Mouse (Mus musculus): Measurements from ENCODE around the gene Ttc7b. TPM values are rescaled to one million over a fixed set of nuclear protein-coding genes. Genes with fewer than 3 reads are reported as not detected.

Gene Ttc7b
- polyA plus RNA-seq, 1 experiment = 18.2 TPM

DNA sequence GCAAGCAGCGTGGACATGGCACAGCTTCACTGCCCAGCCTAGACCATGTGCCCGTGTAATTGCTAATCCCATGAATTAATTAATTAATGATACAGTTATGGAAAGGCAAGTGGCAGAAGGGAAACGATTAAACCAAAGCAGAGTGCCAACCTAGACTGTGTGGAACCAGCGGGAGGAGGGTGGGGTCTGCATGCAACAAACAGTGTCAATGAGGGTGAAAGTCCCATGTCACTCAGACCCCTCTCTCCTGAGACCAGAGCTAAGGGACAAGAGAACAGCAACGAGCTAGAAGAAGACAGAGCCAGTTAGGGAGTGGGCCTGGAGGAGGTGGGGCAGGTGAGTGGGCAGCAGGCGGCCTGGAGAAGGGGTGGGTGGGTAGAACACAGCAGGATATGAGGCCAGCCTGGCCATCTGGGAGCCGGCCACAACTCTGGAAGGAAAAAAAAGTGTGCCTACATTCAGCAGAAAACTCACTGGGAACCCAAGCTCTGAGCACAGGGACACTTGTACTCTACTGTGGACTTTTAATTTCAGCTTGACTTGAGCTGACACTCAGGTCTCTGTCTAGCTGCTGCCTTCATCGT lies 39.1 kb downstream of the Ttc7b start:
- H3K4me2 ChIP-seq (ENCODE audit: low read depth) = no peak overlapping the region
- no peak for TF ChIP-seq CEBPB (IDR thresholded peaks at IDR 0.05; ENCODE audit: insufficient read depth, poor library complexity, severe bottlenecking)
- TF ChIP-seq TCF12 (IDR thresholded peaks at IDR 0.05; ENCODE audit: insufficient read depth, poor library complexity, severe bottlenecking) = no peak
- no peak for TF ChIP-seq MYOG (IDR thresholded peaks at IDR 0.05; ENCODE audit: control insufficient read depth in 1 of 3, insufficient read depth in 1 of 3, insufficient read length in 2 of 3, low read depth in 2 of 3)
- TF ChIP-seq REST (IDR thresholded peaks at IDR 0.05; ENCODE audit: insufficient read depth, insufficient read length) = no peak
- TF ChIP-seq POLR2AphosphoS2 (IDR thresholded peaks at IDR 0.05; ENCODE audit: insufficient read length, low read depth) = no peak
- no peaks in the 10 kb centered on the region for H3K79me2 ChIP-seq (ENCODE audit: control insufficient read depth, insufficient read depth)
- no peak overlapping the region for H3ac ChIP-seq (ENCODE audit: control insufficient read depth, insufficient read length)
- no peaks in the 10 kb centered on the region for H3K27me3 ChIP-seq (ENCODE audit: control insufficient read depth, insufficient read depth, insufficient read length)
- H3K4me3 ChIP-seq = no peak overlapping the region
- H3K36me3 ChIP-seq (ENCODE audit: control insufficient read depth, insufficient read depth) = peaks cover 4% of the 10 kb centered on the region

DNA sequence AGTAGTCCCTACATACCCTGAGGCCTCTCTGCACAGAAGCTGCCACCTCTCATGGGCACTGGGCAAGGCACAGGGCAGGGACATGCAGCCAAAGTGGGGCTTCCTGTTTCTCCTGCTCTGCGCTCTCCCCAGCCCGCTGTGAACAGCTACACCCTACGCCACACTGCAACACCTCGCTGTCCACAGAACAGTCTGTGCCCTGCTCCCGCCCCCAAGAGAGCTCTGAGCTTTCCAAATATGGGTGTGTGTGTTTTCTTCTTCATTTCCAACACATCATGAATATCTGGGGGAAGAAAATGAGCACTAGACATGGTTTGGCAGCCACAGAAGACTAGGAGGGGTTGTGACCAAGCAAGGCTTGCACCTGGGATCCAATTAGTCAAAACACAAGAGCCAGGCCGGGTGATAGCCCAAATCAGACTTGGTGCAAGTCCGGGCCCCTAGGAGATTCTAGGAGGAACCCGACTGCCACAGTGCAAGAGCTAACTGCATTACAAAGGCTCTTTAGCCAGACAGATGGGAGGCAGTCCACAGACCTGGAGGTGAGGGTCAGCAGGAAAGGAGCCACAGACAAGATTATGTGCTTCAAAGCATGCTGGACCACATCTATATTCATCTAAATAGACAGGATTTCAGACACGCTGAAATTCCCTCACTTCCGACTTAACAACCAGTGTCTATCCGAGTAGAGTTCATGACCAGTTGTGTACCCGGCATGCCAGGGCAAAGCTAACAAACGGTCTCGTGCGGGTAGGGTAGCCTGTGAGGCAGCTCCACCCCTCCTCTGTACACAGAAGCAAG lies 39.8 kb downstream of the Ttc7b start:
- Histone ChIP-seq H3K4me2 (ENCODE audit: low read depth) (no peak overlapping the region), H3K36me3 (ENCODE audit: control insufficient read depth, insufficient read depth) (peaks cover 4% of the 10 kb centered on the region), H3K27me3 (ENCODE audit: control insufficient read depth, insufficient read depth, insufficient read length) (no peaks in the 10 kb centered on the region), H3K79me2 (ENCODE audit: control insufficient read depth, insufficient read depth) (no peaks in the 10 kb centered on the region), H3K4me3 (no peak overlapping the region), H3ac (ENCODE audit: control insufficient read depth, insufficient read length) (no peak overlapping the region)
- TF ChIP-seq TCF3 (IDR thresholded peaks at IDR 0.05; ENCODE audit: insufficient read length, low read depth) (no peak), POLR2A (IDR thresholded peaks at IDR 0.05; ENCODE audit: insufficient read length, low read depth) (no peak), REST (IDR thresholded peaks at IDR 0.05; ENCODE audit: insufficient read depth, insufficient read length) (no peak), TCF12 (IDR thresholded peaks at IDR 0.05; ENCODE audit: insufficient read depth, poor library complexity, severe bottlenecking) (no peak), SRF (IDR thresholded peaks at IDR 0.05; ENCODE audit: control insufficient read depth, insufficient read length, low read depth) (no peak), E2F4 (IDR thresholded peaks at IDR 0.05; ENCODE audit: insufficient read depth) (no peak), MAX (IDR thresholded peaks at IDR 0.05; ENCODE audit: low read depth) (no peak), POLR2AphosphoS2 (IDR thresholded peaks at IDR 0.05; ENCODE audit: insufficient read length, low read depth) (no peak), CEBPB (IDR thresholded peaks at IDR 0.05; ENCODE audit: insufficient read depth, poor library complexity, severe bottlenecking) (no peak), MYOG (IDR thresholded peaks at IDR 0.05; ENCODE audit: control insufficient read depth in 1 of 3, insufficient read depth in 1 of 3, insufficient read length in 2 of 3, low read depth in 2 of 3) (no peak), USF1 (IDR thresholded peaks at IDR 0.05; ENCODE audit: low read depth) (no peak), MYOD1 (IDR thresholded peaks at IDR 0.05; ENCODE audit: control insufficient read depth in 1 of 3, insufficient read length in 2 of 3, low read depth in 2 of 3) (no peak)

DNA sequence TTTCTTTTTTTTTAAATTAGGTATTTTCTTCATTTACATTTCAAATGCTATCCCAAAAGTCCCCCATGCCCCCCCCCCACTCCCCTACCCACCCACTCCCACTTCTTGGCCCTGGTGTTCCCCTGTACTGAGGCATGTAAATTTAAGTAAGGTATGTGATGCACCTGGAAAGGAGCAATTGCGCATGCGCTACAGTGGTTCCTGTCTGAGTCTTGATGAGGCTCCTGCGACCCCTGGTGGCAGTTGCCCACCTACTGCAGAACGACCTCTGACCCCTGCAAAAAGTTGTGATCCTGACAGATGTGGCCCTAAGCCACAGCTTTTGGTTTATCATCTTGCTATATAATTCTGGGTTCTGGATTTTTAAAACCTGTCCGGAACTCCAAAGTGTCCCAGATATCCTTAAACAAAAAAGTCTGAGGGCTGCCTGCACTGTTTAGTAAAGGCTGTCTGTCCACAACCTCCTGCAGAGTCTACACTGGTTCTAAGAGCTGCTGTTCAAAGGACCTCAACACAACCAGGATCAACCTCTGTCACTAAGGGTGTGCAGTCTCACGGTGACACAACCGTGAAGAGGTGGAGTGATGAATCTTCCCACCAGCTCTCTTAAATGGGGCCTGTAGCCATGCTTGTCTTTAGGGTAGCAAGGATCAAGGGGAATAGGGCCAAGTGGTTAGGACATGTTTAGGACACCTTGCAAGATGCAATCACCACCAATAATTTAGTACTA lies 40.6 kb downstream of the Ttc7b start:
- Histone ChIP-seq H3K36me3 (ENCODE audit: control insufficient read depth, insufficient read depth) (peaks cover 4% of the 10 kb centered on the region), H3K27me3 (ENCODE audit: control insufficient read depth, insufficient read depth, insufficient read length) (no peaks in the 10 kb centered on the region), H3K79me2 (ENCODE audit: control insufficient read depth, insufficient read depth) (no peaks in the 10 kb centered on the region), H3ac (ENCODE audit: control insufficient read depth, insufficient read length) (no peak overlapping the region), H3K4me2 (ENCODE audit: low read depth) (no peak overlapping the region), H3K4me3 (no peak overlapping the region)
- TF ChIP-seq SRF (IDR thresholded peaks at IDR 0.05; ENCODE audit: control insufficient read depth, insufficient read length, low read depth) (no peak), MYOG (IDR thresholded peaks at IDR 0.05; ENCODE audit: control insufficient read depth in 1 of 3, insufficient read depth in 1 of 3, insufficient read length in 2 of 3, low read depth in 2 of 3) (no peak), CEBPB (IDR thresholded peaks at IDR 0.05; ENCODE audit: insufficient read depth, poor library complexity, severe bottlenecking) (no peak), E2F4 (IDR thresholded peaks at IDR 0.05; ENCODE audit: insufficient read depth) (no peak), MAX (IDR thresholded peaks at IDR 0.05; ENCODE audit: low read depth) (no peak), TCF3 (IDR thresholded peaks at IDR 0.05; ENCODE audit: insufficient read length, low read depth) (no peak), TCF12 (IDR thresholded peaks at IDR 0.05; ENCODE audit: insufficient read depth, poor library complexity, severe bottlenecking) (no peak), MYOD1 (IDR thresholded peaks at IDR 0.05; ENCODE audit: control insufficient read depth in 1 of 3, insufficient read length in 2 of 3, low read depth in 2 of 3) (no peak), POLR2A (IDR thresholded peaks at IDR 0.05; ENCODE audit: insufficient read length, low read depth) (no peak), USF1 (IDR thresholded peaks at IDR 0.05; ENCODE audit: low read depth) (no peak), REST (IDR thresholded peaks at IDR 0.05; ENCODE audit: insufficient read depth, insufficient read length) (no peak), POLR2AphosphoS2 (IDR thresholded peaks at IDR 0.05; ENCODE audit: insufficient read length, low read depth) (no peak)

DNA sequence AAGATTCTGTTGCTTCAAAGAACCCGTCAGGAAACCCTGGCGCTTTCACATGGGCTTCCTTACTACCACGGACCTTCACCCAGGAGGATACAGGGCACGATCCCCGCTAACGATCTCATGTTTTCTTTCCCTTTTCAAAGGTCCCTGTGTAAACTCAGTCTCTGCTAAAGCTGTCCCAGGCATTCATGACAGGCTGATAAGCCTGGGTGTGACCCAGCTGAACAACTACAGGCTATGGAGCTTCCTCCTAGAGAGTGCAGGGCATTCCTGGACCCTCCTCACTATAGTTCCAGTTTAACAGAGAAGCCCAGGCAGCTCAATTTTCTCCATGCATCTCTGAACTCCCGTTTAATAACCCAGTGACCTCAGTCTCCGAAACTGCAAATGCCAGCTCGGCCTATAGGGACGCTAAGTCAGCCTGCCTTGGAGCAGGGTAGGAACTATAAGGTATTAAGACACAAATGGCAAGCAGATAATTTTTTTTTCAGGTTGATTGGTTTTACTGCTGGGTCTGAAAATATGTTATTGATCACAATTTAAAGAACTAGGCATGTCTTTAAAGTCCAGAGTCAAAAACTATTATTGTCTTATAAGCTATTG lies 41.3 kb downstream of the Ttc7b start:
- Histone ChIP-seq H3K27me3 (ENCODE audit: control insufficient read depth, insufficient read depth, insufficient read length) (no peaks in the 10 kb centered on the region), H3K4me2 (ENCODE audit: low read depth) (no peak overlapping the region), H3K79me2 (ENCODE audit: control insufficient read depth, insufficient read depth) (no peaks in the 10 kb centered on the region), H3K4me3 (no peak overlapping the region), H3K36me3 (ENCODE audit: control insufficient read depth, insufficient read depth) (no peaks in the 10 kb centered on the region), H3ac (ENCODE audit: control insufficient read depth, insufficient read length) (no peak overlapping the region)
- no peak for TF ChIP-seq MYOG (IDR thresholded peaks at IDR 0.05; ENCODE audit: control insufficient read depth in 1 of 3, insufficient read depth in 1 of 3, insufficient read length in 2 of 3, low read depth in 2 of 3)
- TF ChIP-seq MYOD1 (IDR thresholded peaks at IDR 0.05; ENCODE audit: control insufficient read depth in 1 of 3, insufficient read length in 2 of 3, low read depth in 2 of 3) = no peak
- no peak for TF ChIP-seq USF1 (IDR thresholded peaks at IDR 0.05; ENCODE audit: low read depth)
- TF ChIP-seq CEBPB (IDR thresholded peaks at IDR 0.05; ENCODE audit: insufficient read depth, poor library complexity, severe bottlenecking) = no peak
- no peak for TF ChIP-seq E2F4 (IDR thresholded peaks at IDR 0.05; ENCODE audit: insufficient read depth)
- no peak for TF ChIP-seq TCF3 (IDR thresholded peaks at IDR 0.05; ENCODE audit: insufficient read length, low read depth)
- TF ChIP-seq MAX (IDR thresholded peaks at IDR 0.05; ENCODE audit: low read depth) = no peak
- no peak for TF ChIP-seq TCF12 (IDR thresholded peaks at IDR 0.05; ENCODE audit: insufficient read depth, poor library complexity, severe bottlenecking)
- TF ChIP-seq POLR2A (IDR thresholded peaks at IDR 0.05; ENCODE audit: insufficient read length, low read depth) = no peak
- no peak for TF ChIP-seq REST (IDR thresholded peaks at IDR 0.05; ENCODE audit: insufficient read depth, insufficient read length)
- no peak for TF ChIP-seq SRF (IDR thresholded peaks at IDR 0.05; ENCODE audit: control insufficient read depth, insufficient read length, low read depth)
